In genomic region chr14:14350263-14351147, GRCm38 (mm10) we compare ENCODE assay signal across 13 mouse cellular contexts. TPM values are rescaled to one million over a fixed set of nuclear protein-coding genes. Genes with fewer than 3 reads are reported as not detected.
DNase-seq lines count a peak whose midpoint lies in the region; ATAC-seq and TF ChIP-seq lines count a peak whose summit lies in the region.
"Had no signal": no experiment of that assay in that cellular context is flagged by ENCODE, and none has a peak within 500 bp of the region (broad histone marks: within the 10 kb centered on the region; RNA-seq: fewer than 3 reads in every experiment).

No protein-coding gene starts in this region.

- no peak for TF ChIP-seq CTCF in lung, embryonic 14.5 days (IDR thresholded peaks at IDR 0.05; ENCODE audit: low read depth)

- WGBS in lung, embryonic 14.5 days: 94% methylated on average over 29 of the region's 29 CpGs
- 95% methylated on average over 29 of the region's 29 CpGs for WGBS in heart, embryonic 11.5 days (ENCODE audit: insufficient replicate concordance)

- peak; percentile 11 for DNase-seq in cerebellum, adult 11 months
- peak; percentile 1 for DNase-seq in lung, embryonic 14.5 days
- DNase-seq in lung, postnatal 36 days: no peak
- DNase-seq in R1 (ENCODE audit: low read depth, low spot score): peak; percentile 37
- DNase-seq in right cerebral cortex, postnatal 4 days: peak; percentile 28
- no peak for DNase-seq in embryo, embryonic 9.5 days (ENCODE audit: extremely low spot score)

- ATAC-seq in cerebellum, adult (ENCODE audit: insufficient number of reproducible peaks, low FRiP score, low TSS enrichment): no peak
- ATAC-seq in lung, embryonic 14.5 days (ENCODE audit: insufficient read depth): no peak
- no peak for ATAC-seq in heart, embryonic 11.5 days (replicated peaks; ENCODE audit: insufficient number of reproducible peaks, low FRiP score, low TSS enrichment)
- ATAC-seq: forebrain, embryonic 14.5 days had no signal

- no peak overlapping the region for H3K4me3 ChIP-seq in lung, embryonic 14.5 days (ENCODE audit: low read depth, low read length)
- H3K4me3 ChIP-seq in heart, embryonic 11.5 days (ENCODE audit: low read depth, low read length): no peak overlapping the region
- H3K4me3 ChIP-seq: myocyte had no signal

- H3K36me3 ChIP-seq in lung, embryonic 14.5 days (ENCODE audit: insufficient read depth): no peaks in the 10 kb centered on the region
- H3K36me3 ChIP-seq in heart, embryonic 11.5 days (ENCODE audit: control insufficient read depth, insufficient read depth, low read length): peaks cover 11% of the 10 kb centered on the region

- H3K4me1 ChIP-seq in lung, embryonic 14.5 days (ENCODE audit: insufficient read depth): no peaks in the 10 kb centered on the region
- no peaks in the 10 kb centered on the region for H3K4me1 ChIP-seq in heart, embryonic 11.5 days (ENCODE audit: control insufficient read depth, insufficient read depth, low read length)

- H3K9me3 ChIP-seq in lung, embryonic 14.5 days (ENCODE audit: low read depth, low read length): peaks cover 81% of the 10 kb centered on the region
- H3K9me3 ChIP-seq in heart, embryonic 11.5 days (replicated peaks; ENCODE audit: control insufficient read depth, low read length): peaks cover 57% of the 10 kb centered on the region

- H3K27ac ChIP-seq in lung, embryonic 14.5 days (ENCODE audit: low read depth): no peak overlapping the region
- H3K27ac ChIP-seq in heart, embryonic 11.5 days (ENCODE audit: low read depth, low read length): no peak overlapping the region

- H3K27me3 ChIP-seq in lung, embryonic 14.5 days (ENCODE audit: insufficient read depth, low read length): no peaks in the 10 kb centered on the region
- no peaks in the 10 kb centered on the region for H3K27me3 ChIP-seq in heart, embryonic 11.5 days (ENCODE audit: control insufficient read depth, insufficient read depth, low read length)

- no peak overlapping the region for H3K4me2 ChIP-seq in lung, embryonic 14.5 days
- no peak overlapping the region for H3K4me2 ChIP-seq in heart, embryonic 11.5 days

- no peak overlapping the region for H3K9ac ChIP-seq in lung, embryonic 14.5 days
- H3K9ac ChIP-seq in heart, embryonic 11.5 days (ENCODE audit: low read depth, low read length): no peak overlapping the region

RNA-seq across cellular contexts. Expression of gene Il3ra, which starts 4.4 kb away (rescaled TPM):
- polyA plus RNA-seq in lung, embryonic 14.5 days (2014; fragmentation: Nextera tagmentation; extraction: Ambion mirVana): 7.9 and 10.3 TPM in 2 replicates
- 4.3 and 5.7 TPM in 2 replicates for polyA plus RNA-seq in heart, embryonic 11.5 days (2014; fragmentation: Nextera tagmentation; extraction: Ambion mirVana)

RNA-seq across cellular contexts. Expression of gene Olfr31, which starts 27.9 kb away (rescaled TPM):
- polyA plus RNA-seq in lung, embryonic 14.5 days (2014; fragmentation: Nextera tagmentation; extraction: Ambion mirVana): not detected in 2 replicates
- not detected in 2 replicates for polyA plus RNA-seq in heart, embryonic 11.5 days (2014; fragmentation: Nextera tagmentation; extraction: Ambion mirVana)
- polyA plus RNA-seq: C2C12; forebrain, embryonic 14.5 days; heart, embryonic 16.5 days; lung, embryonic 16.5 days had no signal

RNA-seq across cellular contexts. Expression of gene Olfr721-ps1, which starts 50.6 kb away (rescaled TPM):
- not detected in 2 replicates for polyA plus RNA-seq in lung, embryonic 14.5 days (2014; fragmentation: Nextera tagmentation; extraction: Ambion mirVana)
- not detected in 2 replicates for polyA plus RNA-seq in heart, embryonic 11.5 days (2014; fragmentation: Nextera tagmentation; extraction: Ambion mirVana)
- polyA plus RNA-seq: C2C12; forebrain, embryonic 14.5 days; heart, embryonic 16.5 days; lung, embryonic 16.5 days; myocyte had no signal

Comparison
In these comparisons a context has a peak if more than half of its experiments do, and no peak if none do; other contexts are left out.
1. DNase-seq: peak in cerebellum, adult 11 months (single experiment), lung, embryonic 14.5 days (single experiment), R1 (single experiment) and right cerebral cortex, postnatal 4 days (single experiment); none in lung, postnatal 36 days (single experiment) and embryo, embryonic 9.5 days (single experiment).